Mouse (Mus musculus): Measurements from ENCODE around the gene Sgf29. TPM values are rescaled to one million over a fixed set of nuclear protein-coding genes. Genes with fewer than 3 reads are reported as not detected.

The Sgf29 gene
- polyA plus RNA-seq, 1 experiment, result 45.5 TPM

DNA sequence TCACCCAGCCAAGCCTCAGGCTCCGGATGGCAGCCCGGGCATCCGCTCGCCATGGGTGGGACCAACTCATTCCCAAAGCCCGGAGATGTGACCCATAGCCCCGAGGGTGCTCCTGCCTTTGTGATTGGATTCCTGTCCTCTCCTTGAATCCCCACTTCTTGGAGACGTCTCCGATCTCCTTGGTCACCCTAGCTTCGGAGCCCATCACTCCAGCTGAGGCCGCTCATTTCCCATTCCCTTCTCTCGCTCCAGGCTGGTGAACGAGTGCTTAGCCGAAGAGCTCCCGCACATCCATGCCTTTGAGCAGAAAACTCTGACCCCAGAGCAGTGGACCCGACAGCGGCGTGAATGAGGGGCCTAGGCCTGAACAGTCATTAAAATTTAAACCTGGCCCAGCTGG, 47.2 kb downstream of the Sgf29 start:
- H3K27ac ChIP-seq (ENCODE audit: insufficient read depth, low read length), result no peak overlapping the region
- 2% methylated on average over 17 of the region's 17 CpGs for WGBS
- H3K4me1 ChIP-seq (ENCODE audit: control insufficient read depth, insufficient read depth, low read length), result peaks cover 14% of the 10 kb centered on the region; the same call in 1 of the 2 replicates

DNA sequence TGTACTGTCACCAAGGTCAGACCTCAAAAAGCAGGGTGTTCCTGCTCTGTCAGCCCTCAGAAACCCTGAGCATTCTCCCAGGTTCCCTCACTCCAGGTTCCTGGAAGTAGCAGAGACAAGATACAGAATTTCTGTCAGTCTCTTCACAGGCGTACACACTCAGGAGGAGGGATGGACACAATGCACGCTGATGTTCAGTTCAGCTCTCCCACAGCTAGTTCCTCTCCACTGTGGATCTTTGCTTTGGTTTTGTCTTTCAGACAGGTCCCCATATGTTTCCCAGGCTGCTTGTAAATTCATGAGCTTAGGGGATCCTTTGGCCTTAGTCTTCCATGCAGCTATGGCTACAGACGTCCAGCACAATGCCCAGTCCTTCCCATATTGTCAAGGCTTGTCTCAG, 47.8 kb downstream of the Sgf29 start:
- no peak overlapping the region for H3K27ac ChIP-seq (ENCODE audit: insufficient read depth, low read length)
- H3K4me3 ChIP-seq (replicated peaks; ENCODE audit: insufficient read depth, low read depth, low read length), result no peak overlapping the region
- H3K27me3 ChIP-seq (ENCODE audit: control insufficient read depth, insufficient read depth, low read length), result no peaks in the 10 kb centered on the region
- no peak for TF ChIP-seq CTCF (IDR thresholded peaks at IDR 0.05; ENCODE audit: borderline replicate concordance, insufficient read depth, low read depth, low read length)
- TF ChIP-seq POLR2A (IDR thresholded peaks at IDR 0.05; ENCODE audit: borderline replicate concordance, insufficient read depth, low read length), result no peak
- DNase-seq, result no peak
- peaks cover 20% of the 10 kb centered on the region for H3K4me1 ChIP-seq (ENCODE audit: control insufficient read depth, insufficient read depth, low read length)
- WGBS, result 51% methylated on average over 3 of the region's 3 CpGs

More for the DNA sequence above, 47.2 kb downstream of the Sgf29 start:
- no peak for DNase-seq
- Histone ChIP-seq H3K4me3 (replicated peaks; ENCODE audit: insufficient read depth, low read depth, low read length) (peak overlapping the region; percentile 82), H3K27me3 (ENCODE audit: control insufficient read depth, insufficient read depth, low read length) (no peaks in the 10 kb centered on the region)
- TF ChIP-seq CTCF (IDR thresholded peaks at IDR 0.05; ENCODE audit: borderline replicate concordance, insufficient read depth, low read depth, low read length), result no peak

DNA sequence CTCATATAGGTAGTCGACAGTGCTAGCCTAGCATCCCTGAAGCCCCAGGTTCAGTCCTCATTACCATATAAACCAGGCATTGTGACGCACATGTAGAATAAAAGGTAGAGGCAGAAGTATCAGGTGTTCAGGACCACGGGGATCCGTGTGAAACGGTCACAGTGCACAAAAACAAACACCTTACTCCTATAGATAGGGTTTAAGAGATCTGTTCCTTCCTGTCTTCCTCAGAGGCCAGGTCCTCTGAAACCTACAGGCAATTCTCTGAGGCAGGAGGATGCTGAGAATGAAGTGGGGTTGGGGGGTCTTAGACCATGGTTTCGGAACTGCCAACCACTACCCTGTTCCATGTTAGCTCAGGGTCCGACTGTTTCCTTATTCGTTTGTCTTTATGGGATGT, 48.7 kb downstream of the Sgf29 start:
- Histone ChIP-seq H3K27ac (ENCODE audit: insufficient read depth, low read length) (no peak overlapping the region), H3K4me3 (replicated peaks; ENCODE audit: insufficient read depth, low read depth, low read length) (no peak overlapping the region), H3K27me3 (ENCODE audit: control insufficient read depth, insufficient read depth, low read length) (no peaks in the 10 kb centered on the region), H3K4me1 (ENCODE audit: control insufficient read depth, insufficient read depth, low read length) (peaks cover 27% of the 10 kb centered on the region)
- WGBS, result 91% methylated on average over 8 of the region's 8 CpGs
- no peak for DNase-seq
- TF ChIP-seq POLR2A (IDR thresholded peaks at IDR 0.05; ENCODE audit: borderline replicate concordance, insufficient read depth, low read length) (no peak), CTCF (IDR thresholded peaks at IDR 0.05; ENCODE audit: borderline replicate concordance, insufficient read depth, low read depth, low read length) (no peak)

DNA sequence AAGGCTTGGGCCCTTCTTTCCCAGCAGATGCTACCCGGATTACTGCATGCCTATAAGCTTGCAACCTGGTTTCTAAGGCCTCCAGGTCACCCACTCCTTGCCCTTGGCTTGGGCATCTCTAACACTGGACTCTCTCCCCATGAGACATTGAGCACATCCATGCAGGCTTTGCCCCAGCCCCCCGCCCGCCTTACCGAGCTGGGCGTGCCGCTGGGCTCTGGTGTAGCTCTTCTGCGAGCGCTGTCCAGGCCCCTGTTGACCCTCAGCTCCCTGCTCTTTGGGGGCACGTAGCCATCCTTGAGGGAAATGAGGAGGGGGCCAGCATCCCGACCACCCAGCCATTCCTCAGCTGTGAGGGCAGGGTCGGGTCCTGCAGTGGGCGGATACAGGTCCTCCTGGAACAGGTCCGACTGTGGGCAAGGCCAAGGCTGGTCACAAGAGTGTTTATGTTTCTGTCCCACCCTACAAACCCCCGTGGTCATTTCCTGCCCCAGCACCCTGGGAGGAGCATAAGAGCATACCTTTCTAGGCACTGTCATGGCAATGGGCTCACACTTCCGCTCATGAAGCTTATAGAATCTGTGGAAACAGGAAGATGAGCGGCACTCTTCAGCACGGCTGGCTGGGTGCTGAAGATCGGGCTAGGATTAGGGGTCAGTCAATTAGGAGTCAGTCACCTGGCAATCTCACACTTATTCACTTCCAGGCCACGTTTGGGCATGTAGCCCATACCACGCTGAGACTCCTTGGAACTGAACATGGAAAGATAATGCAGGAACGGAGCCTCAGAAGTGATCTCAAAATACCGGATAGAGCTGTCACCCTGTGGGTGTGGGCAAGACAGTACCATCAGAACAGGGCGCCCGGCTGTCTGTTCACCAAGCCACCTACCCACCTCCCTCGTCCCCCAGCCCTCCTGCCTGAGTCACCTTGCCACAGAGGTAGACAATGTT, 51.2 kb downstream of the Sgf29 start:
- WGBS, result 55% methylated on average over 25 of the region's 25 CpGs
- Histone ChIP-seq H3K4me1 (ENCODE audit: control insufficient read depth, insufficient read depth, low read length) (peaks cover 26% of the 10 kb centered on the region), H3K27ac (ENCODE audit: insufficient read depth, low read length) (no peak overlapping the region), H3K27me3 (ENCODE audit: control insufficient read depth, insufficient read depth, low read length) (no peaks in the 10 kb centered on the region), H3K4me3 (replicated peaks; ENCODE audit: insufficient read depth, low read depth, low read length) (peak overlapping the region; percentile 48)
- TF ChIP-seq POLR2A (IDR thresholded peaks at IDR 0.05; ENCODE audit: borderline replicate concordance, insufficient read depth, low read length) (no peak), CTCF (IDR thresholded peaks at IDR 0.05; ENCODE audit: borderline replicate concordance, insufficient read depth, low read depth, low read length) (no peak)
- peak; percentile 45 to 52 for DNase-seq

DNA sequence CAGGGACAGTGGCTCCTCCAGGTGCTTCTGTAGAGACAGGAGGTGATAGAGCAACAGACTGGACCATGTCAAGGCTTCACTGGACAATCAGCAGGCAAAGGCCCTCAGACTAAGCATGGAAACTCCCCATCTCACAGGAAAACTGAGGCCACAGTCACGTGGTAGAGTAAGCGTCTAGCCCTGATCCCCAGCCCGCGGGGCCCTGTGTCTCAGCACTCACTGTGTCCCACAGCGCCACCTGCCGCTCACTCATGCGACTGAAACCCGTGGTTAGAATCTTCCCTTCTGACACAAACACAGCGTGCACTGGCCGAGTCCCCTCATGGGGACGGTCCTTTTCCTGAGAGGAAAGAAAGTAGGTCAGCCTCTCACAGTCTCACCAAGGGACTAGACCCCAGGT, 52.0 kb downstream of the Sgf29 start:
- no peaks in the 10 kb centered on the region for H3K27me3 ChIP-seq (ENCODE audit: control insufficient read depth, insufficient read depth, low read length)
- DNase-seq, result peak; percentile 88 to 93
- TF ChIP-seq CTCF (IDR thresholded peaks at IDR 0.05; ENCODE audit: borderline replicate concordance, insufficient read depth, low read depth, low read length), result peak; percentile 86
- TF ChIP-seq POLR2A (IDR thresholded peaks at IDR 0.05; ENCODE audit: borderline replicate concordance, insufficient read depth, low read length), result 0 out of 2 replicates have a peak, but pooled peaks have one; percentile 17
- H3K27ac ChIP-seq (ENCODE audit: insufficient read depth, low read length), result peak overlapping the region; percentile 64; the same call in 1 of the 2 replicates
- H3K4me3 ChIP-seq (replicated peaks; ENCODE audit: insufficient read depth, low read depth, low read length), result peak overlapping the region; percentile 48
- peaks cover 26% of the 10 kb centered on the region for H3K4me1 ChIP-seq (ENCODE audit: control insufficient read depth, insufficient read depth, low read length)
- under 1% methylated on average over 11 of the region's 11 CpGs for WGBS

DNA sequence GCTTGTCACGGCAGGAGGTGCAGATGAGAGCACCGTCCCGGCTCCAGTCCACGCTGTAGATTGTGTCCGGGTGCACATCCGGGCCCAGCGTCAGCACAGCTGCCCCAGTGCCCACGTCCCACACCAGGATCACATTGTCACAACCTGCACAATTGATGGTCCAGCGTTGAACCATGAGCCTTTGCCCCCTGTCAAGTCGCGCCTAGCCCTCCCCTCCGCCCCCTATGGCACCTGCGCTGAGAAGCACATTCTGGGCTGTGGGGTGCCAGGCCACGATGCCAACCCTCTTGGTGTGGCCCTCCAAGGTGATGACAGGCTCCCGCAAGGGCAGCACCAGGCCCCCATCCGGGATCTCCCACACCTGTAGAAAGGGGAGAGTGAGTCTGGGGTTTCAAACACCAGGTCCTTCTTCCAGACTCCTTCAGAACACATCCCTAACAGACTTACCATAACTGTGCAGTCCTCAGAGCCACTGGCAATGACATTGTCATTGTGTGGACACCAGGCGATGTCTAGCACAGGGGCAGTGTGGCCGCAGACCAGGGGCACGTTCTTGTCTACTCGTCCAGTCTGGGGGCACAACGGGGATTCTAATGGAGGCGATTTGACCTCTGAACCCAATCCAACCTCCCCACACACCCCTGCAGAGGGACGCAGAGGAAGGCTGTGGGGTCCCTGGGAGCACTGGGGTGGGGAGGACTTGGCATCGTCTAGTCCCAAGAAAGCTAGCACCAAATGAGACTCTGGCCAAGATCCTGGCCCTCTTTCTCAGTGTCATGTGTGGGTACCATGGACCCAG, 52.6 kb downstream of the Sgf29 start:
- Histone ChIP-seq H3K27ac (ENCODE audit: insufficient read depth, low read length) (peak overlapping the region; percentile 64), H3K27me3 (ENCODE audit: control insufficient read depth, insufficient read depth, low read length) (no peaks in the 10 kb centered on the region), H3K4me1 (ENCODE audit: control insufficient read depth, insufficient read depth, low read length) (peaks cover 26% of the 10 kb centered on the region), H3K4me3 (replicated peaks; ENCODE audit: insufficient read depth, low read depth, low read length) (peak overlapping the region; percentile 80)
- TF ChIP-seq CTCF (IDR thresholded peaks at IDR 0.05; ENCODE audit: borderline replicate concordance, insufficient read depth, low read depth, low read length) (no peak), POLR2A (IDR thresholded peaks at IDR 0.05; ENCODE audit: borderline replicate concordance, insufficient read depth, low read length) (no peak)
- WGBS, result 39% methylated on average over 24 of the region's 24 CpGs
- peak in 1 of 2 experiments; percentile 23 for DNase-seq

DNA sequence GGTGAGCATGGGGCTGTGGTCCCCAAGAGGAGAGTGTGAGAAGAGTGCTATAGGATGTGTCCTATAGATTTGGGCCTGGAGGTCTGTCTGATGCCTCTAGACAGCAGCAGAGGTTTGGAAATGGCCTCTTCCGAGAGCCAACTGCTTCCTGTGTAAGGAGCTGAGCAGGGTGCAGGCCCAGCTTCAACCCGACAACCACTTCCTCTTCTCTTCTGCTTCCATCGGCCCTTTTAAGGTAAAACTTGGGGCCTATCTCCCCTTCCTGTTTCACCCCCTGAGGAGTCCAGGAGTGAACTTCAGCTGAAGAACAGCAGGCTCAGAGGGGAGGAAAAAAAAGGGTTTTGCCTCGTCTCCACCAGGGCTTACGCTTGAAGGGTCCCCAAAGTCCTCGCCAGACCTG, 53.2 kb downstream of the Sgf29 start:
- peak overlapping the region; percentile 64 for H3K27ac ChIP-seq (ENCODE audit: insufficient read depth, low read length)
- no peaks in the 10 kb centered on the region for H3K27me3 ChIP-seq (ENCODE audit: control insufficient read depth, insufficient read depth, low read length)
- H3K4me3 ChIP-seq (replicated peaks; ENCODE audit: insufficient read depth, low read depth, low read length), result peak overlapping the region; percentile 80
- TF ChIP-seq POLR2A (IDR thresholded peaks at IDR 0.05; ENCODE audit: borderline replicate concordance, insufficient read depth, low read length), result no peak
- TF ChIP-seq CTCF (IDR thresholded peaks at IDR 0.05; ENCODE audit: borderline replicate concordance, insufficient read depth, low read depth, low read length), result no peak
- 55% methylated on average over 6 of the region's 6 CpGs for WGBS
- DNase-seq, result peak in 1 of 2 experiments; percentile 18
- H3K4me1 ChIP-seq (ENCODE audit: control insufficient read depth, insufficient read depth, low read length), result peaks cover 26% of the 10 kb centered on the region
